Mouse (Mus musculus) cortical plate, adult 2 months (tissue): ENCODE data around the gene Gpr137.

Source experiments
- CTCF ChIP-seq: fragments of 200-500 bp; IDR thresholded peaks from 2 replicates; pipeline ENCODE4 v1.5.1; 2011; ENCODE audit warnings: mild to moderate bottlenecking, control low read depth, low read length; ENCODE audit not compliant: insufficient read depth; ENCODE audit errors: extremely low read depth
- POLR2A ChIP-seq: fragments of 200-500 bp; IDR thresholded peaks from 2 replicates; pipeline ENCODE4 v1.6.1; 2011; ENCODE audit warnings: mild to moderate bottlenecking, low read length, control low read depth; ENCODE audit not compliant: insufficient read depth; ENCODE audit errors: extremely low read depth

DNA sequence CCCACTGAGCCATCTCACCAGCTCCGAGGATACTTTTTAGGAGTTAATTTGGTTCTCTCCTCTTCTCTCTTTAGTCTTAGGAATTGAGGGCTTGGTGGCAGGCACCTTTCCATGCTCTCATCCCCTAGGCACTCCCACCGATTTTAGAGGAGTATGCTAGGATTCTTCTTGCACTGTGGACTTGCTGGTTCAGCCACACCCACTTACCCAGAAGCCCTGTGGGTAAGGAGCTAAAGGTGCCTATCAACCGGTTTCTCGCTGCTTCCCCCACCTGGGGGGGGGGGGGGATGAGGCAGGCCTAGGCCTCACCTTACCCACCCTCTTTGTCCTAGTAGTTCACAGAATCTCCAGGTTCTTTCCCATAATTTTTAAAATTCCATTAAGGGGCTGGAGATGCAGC, 5.5 kb upstream of the Gpr137 start:
- TF ChIP-seq CTCF, result no peak
- no peak for TF ChIP-seq POLR2A
